Mouse (Mus musculus): ENCODE results near the gene Ltb4r1. TPM values are rescaled to one million over a fixed set of nuclear protein-coding genes. Genes with fewer than 3 reads are reported as not detected.

The Ltb4r1 gene
- total and polyA plus RNA-seq, 3 experiments = 0.21 to 0.33 TPM; not detected in 1

GRCm38 (mm10) chr14:55814885-55815284 lies 49.1 kb downstream of the Ltb4r1 start (continued):
- no peak for TF ChIP-seq ZKSCAN1 (IDR thresholded peaks at IDR 0.05; ENCODE audit: borderline replicate concordance, low read depth, low read length)
- no peak for TF ChIP-seq RAD21 (IDR thresholded peaks at IDR 0.05; ENCODE audit: low read depth, low read length)
- TF ChIP-seq POLR2A (IDR thresholded peaks at IDR 0.05; ENCODE audit: low read depth, low read length) = peak; percentile 26; the same call in 1 of the 2 replicates
- TF ChIP-seq MAFK (IDR thresholded peaks at IDR 0.05; ENCODE audit: insufficient replicate concordance, low read length) = no peak
- no peak for TF ChIP-seq SIN3A (IDR thresholded peaks at IDR 0.05; ENCODE audit: low read length)

GRCm38 (mm10) chr14:55815310-55815751 lies 49.6 kb downstream of the Ltb4r1 start:
- TF ChIP-seq ETS1 (conservative IDR thresholded peaks at IDR 0.05; ENCODE audit: low read depth, low read length) (no peak), EP300 (IDR thresholded peaks at IDR 0.05; ENCODE audit: low read length) (no peak), UBTF (IDR thresholded peaks at IDR 0.05; ENCODE audit: low read depth, low read length) (no peak), E2F4 (IDR thresholded peaks at IDR 0.05; ENCODE audit: insufficient replicate concordance, low read depth, low read length) (no peak), CHD2 (IDR thresholded peaks at IDR 0.05; ENCODE audit: low read length) (no peak), TBP (conservative IDR thresholded peaks at IDR 0.05; ENCODE audit: low read depth, low read length) (no peak), ZNF384 (IDR thresholded peaks at IDR 0.05; ENCODE audit: low read depth, low read length) (no peak), KAT2A (IDR thresholded peaks at IDR 0.05; ENCODE audit: insufficient replicate concordance, low read length) (no peak), BHLHE40 (IDR thresholded peaks at IDR 0.05; ENCODE audit: low read depth, low read length) (no peak), MXI1 (IDR thresholded peaks at IDR 0.05; ENCODE audit: low read depth, low read length) (no peak), IRF4 (IDR thresholded peaks at IDR 0.05; ENCODE audit: low read depth, low read length) (no peak), MYC (IDR thresholded peaks at IDR 0.05; ENCODE audit: low read depth, low read length) (no peak), HCFC1 (IDR thresholded peaks at IDR 0.05; ENCODE audit: low read depth, low read length) (no peak), ZKSCAN1 (IDR thresholded peaks at IDR 0.05; ENCODE audit: borderline replicate concordance, low read depth, low read length) (no peak), TCF12 (IDR thresholded peaks at IDR 0.05; ENCODE audit: low read depth, low read length) (no peak), JUND (conservative IDR thresholded peaks at IDR 0.05; ENCODE audit: low read depth, low read length) (no peak), JUN (IDR thresholded peaks at IDR 0.05; ENCODE audit: insufficient read depth, low read depth, low read length) (no peak), NRF1 (IDR thresholded peaks at IDR 0.05; ENCODE audit: low read depth, low read length) (no peak), PAX5 (IDR thresholded peaks at IDR 0.05; ENCODE audit: low read length) (no peak)
- Histone ChIP-seq H3K4me1 (ENCODE audit: control insufficient read depth in 1 of 2, insufficient read depth in 2 of 2) (no peaks in the 10 kb centered on the region), H3K27ac (ENCODE audit: insufficient read depth, low read depth) (no peak overlapping the region), H3K79me2 (replicated peaks; ENCODE audit: control insufficient read depth, extremely low read depth, insufficient read depth, poor library complexity, severe bottlenecking) (no peaks in the 10 kb centered on the region), H3K27me3 (replicated peaks) (no peaks in the 10 kb centered on the region), H3K4me3 (replicated peaks in 1 of 3; ENCODE audit: low read depth in 2 of 3, low read length in 2 of 3, poor library complexity in 1 of 3) (peak overlapping the region; percentile 7 to 32 (median 10)), H3K4me2 (ENCODE audit: insufficient read depth, low read depth, poor library complexity, severe bottlenecking) (no peak overlapping the region), H3K9me3 (replicated peaks; ENCODE audit: low read length) (no peaks in the 10 kb centered on the region), H3K36me3 (replicated peaks in 1 of 2; ENCODE audit: control insufficient read depth in 1 of 2, insufficient read depth in 1 of 2, low read length in 1 of 2) (no peaks in the 10 kb centered on the region), H3K9ac (ENCODE audit: insufficient read depth, low read depth) (no peak overlapping the region)
- in situ Hi-C loops (cut with MboI; ENCODE audit: low pct_ligation_motif_present, low pct_unique_long_range_greater_than_20kb, low sequenced_read_pairs) (no loop called here), dilution Hi-C loops (cut with MboI; ENCODE audit: extremely low pct_ligation_motif_present, extremely low pct_unique_long_range_greater_than_20kb, low sequenced_read_pairs) (no loop called here)
- peak; percentile 24 for DNase-seq (ENCODE audit: extremely low read depth)

Other genes with a start within 250 kb of the Ltb4r1 start
Only the 20 nearest of the 34 such genes appear.
- gene Ipo4, start 130.0 kb upstream of the Ltb4r1 start, total RNA-seq (2012; rRNA removed) = 84.8 and 95.0 TPM in 2 replicates
- gene Ipo4, start 130.0 kb upstream of the Ltb4r1 start, total RNA-seq (2014; rRNA removed) = 47.5 TPM in 2 replicates
- 164 and 175 TPM in 2 replicates for gene Ipo4, start 130.0 kb upstream of the Ltb4r1 start, polyA plus RNA-seq (2012; ENCODE audit: insufficient read length, low read depth)
- 0.17 TPM in 1 of 2 replicates, not detected in the other for gene Gm49378, start 128.1 kb upstream of the Ltb4r1 start, total RNA-seq (2012; rRNA removed)
- 9.1 and 11.7 TPM in 2 replicates for gene Gm49378, start 128.1 kb upstream of the Ltb4r1 start, total RNA-seq (2014; rRNA removed)
- 8.7 TPM in 1 of 2 replicates, not detected in the other for gene Gm49378, start 128.1 kb upstream of the Ltb4r1 start, polyA plus RNA-seq (2012; ENCODE audit: insufficient read length, low read depth)
- gene Tm9sf1, start 122.2 kb upstream of the Ltb4r1 start, total RNA-seq (2012; rRNA removed) = 51.3 and 57.8 TPM in 2 replicates
- gene Tm9sf1, start 122.2 kb upstream of the Ltb4r1 start, total RNA-seq (2014; rRNA removed) = 36.1 and 39.5 TPM in 2 replicates
- 58.0 and 65.3 TPM in 2 replicates for gene Tm9sf1, start 122.2 kb upstream of the Ltb4r1 start, polyA plus RNA-seq (2012; ENCODE audit: insufficient read length, low read depth)
- 0.29 and 0.30 TPM in 2 replicates for gene Tssk4, start 115.8 kb upstream of the Ltb4r1 start, total RNA-seq (2012; rRNA removed)
- 0.14 TPM in 1 of 2 replicates, not detected in the other for gene Tssk4, start 115.8 kb upstream of the Ltb4r1 start, total RNA-seq (2014; rRNA removed)
- 0.26 and 0.31 TPM in 2 replicates for gene Tssk4, start 115.8 kb upstream of the Ltb4r1 start, polyA plus RNA-seq (2012; ENCODE audit: insufficient read length, low read depth)
- gene Mdp1, start 105.5 kb upstream of the Ltb4r1 start, total RNA-seq (2012; rRNA removed) = 25.1 and 25.6 TPM in 2 replicates
- gene Mdp1, start 105.5 kb upstream of the Ltb4r1 start, total RNA-seq (2014; rRNA removed) = 30.9 and 39.0 TPM in 2 replicates
- gene Mdp1, start 105.5 kb upstream of the Ltb4r1 start, polyA plus RNA-seq (2012; ENCODE audit: insufficient read length, low read depth) = 23.4 and 26.0 TPM in 2 replicates
- gene Gmpr2, start 94.0 kb upstream of the Ltb4r1 start, total RNA-seq (2012; rRNA removed) = 34.3 and 37.3 TPM in 2 replicates
- gene Gmpr2, start 94.0 kb upstream of the Ltb4r1 start, total RNA-seq (2014; rRNA removed) = 51.3 and 54.9 TPM in 2 replicates
- 34.7 and 44.3 TPM in 2 replicates for gene Gmpr2, start 94.0 kb upstream of the Ltb4r1 start, polyA plus RNA-seq (2012; ENCODE audit: insufficient read length, low read depth)
- 378 and 515 TPM in 2 replicates for gene Nedd8, start 93.8 kb upstream of the Ltb4r1 start, total RNA-seq (2012; rRNA removed)
- 272 and 276 TPM in 2 replicates for gene Nedd8, start 93.8 kb upstream of the Ltb4r1 start, total RNA-seq (2014; rRNA removed)
- 513 and 653 TPM in 2 replicates for gene Nedd8, start 93.8 kb upstream of the Ltb4r1 start, polyA plus RNA-seq (2012; ENCODE audit: insufficient read length, low read depth)
- gene Tinf2, start 84.1 kb upstream of the Ltb4r1 start, total RNA-seq (2012; rRNA removed) = 25.2 and 29.1 TPM in 2 replicates
- gene Tinf2, start 84.1 kb upstream of the Ltb4r1 start, total RNA-seq (2014; rRNA removed) = 21.4 and 23.3 TPM in 2 replicates
- 31.1 and 33.2 TPM in 2 replicates for gene Tinf2, start 84.1 kb upstream of the Ltb4r1 start, polyA plus RNA-seq (2012; ENCODE audit: insufficient read length, low read depth)
- not detected in 2 replicates for gene Tgm1, start 52.0 kb upstream of the Ltb4r1 start, total RNA-seq (2012; rRNA removed)
- gene Tgm1, start 52.0 kb upstream of the Ltb4r1 start, total RNA-seq (2014; rRNA removed) = 0.07 TPM in 1 of 2 replicates, not detected in the other
- gene Tgm1, start 52.0 kb upstream of the Ltb4r1 start, polyA plus RNA-seq (2012; ENCODE audit: insufficient read length, low read depth) = 0.14 and 0.16 TPM in 2 replicates
- 19.1 and 21.9 TPM in 2 replicates for gene Rabggta, start 43.7 kb upstream of the Ltb4r1 start, total RNA-seq (2012; rRNA removed)
- gene Rabggta, start 43.7 kb upstream of the Ltb4r1 start, total RNA-seq (2014; rRNA removed) = 12.0 and 16.2 TPM in 2 replicates
- 12.8 and 13.9 TPM in 2 replicates for gene Rabggta, start 43.7 kb upstream of the Ltb4r1 start, polyA plus RNA-seq (2012; ENCODE audit: insufficient read length, low read depth)
- gene Dhrs1, start 20.3 kb upstream of the Ltb4r1 start, total RNA-seq (2012; rRNA removed) = 23.6 and 33.2 TPM in 2 replicates
- gene Dhrs1, start 20.3 kb upstream of the Ltb4r1 start, total RNA-seq (2014; rRNA removed) = 22.1 and 26.1 TPM in 2 replicates
- gene Dhrs1, start 20.3 kb upstream of the Ltb4r1 start, polyA plus RNA-seq (2012; ENCODE audit: insufficient read length, low read depth) = 21.1 and 34.1 TPM in 2 replicates
- gene Nop9, start 20.3 kb upstream of the Ltb4r1 start, total RNA-seq (2012; rRNA removed) = 38.5 and 45.7 TPM in 2 replicates
- 85.3 and 92.1 TPM in 2 replicates for gene Nop9, start 20.3 kb upstream of the Ltb4r1 start, total RNA-seq (2014; rRNA removed)
- 76.9 and 89.1 TPM in 2 replicates for gene Nop9, start 20.3 kb upstream of the Ltb4r1 start, polyA plus RNA-seq (2012; ENCODE audit: insufficient read length, low read depth)
- 2.3 and 2.6 TPM in 2 replicates for gene Cideb, start 7.5 kb upstream of the Ltb4r1 start, total RNA-seq (2012; rRNA removed)
- not detected in 2 replicates for gene Cideb, start 7.5 kb upstream of the Ltb4r1 start, total RNA-seq (2014; rRNA removed)
- gene Cideb, start 7.5 kb upstream of the Ltb4r1 start, polyA plus RNA-seq (2012; ENCODE audit: insufficient read length, low read depth) = 0.49 and 0.61 TPM in 2 replicates
- 0.04 and 0.13 TPM in 2 replicates for gene Ltb4r2, start 4.5 kb upstream of the Ltb4r1 start, total RNA-seq (2012; rRNA removed)
- 0.05 TPM in 1 of 2 replicates, not detected in the other for gene Ltb4r2, start 4.5 kb upstream of the Ltb4r1 start, total RNA-seq (2014; rRNA removed)
- not detected in 2 replicates for gene Ltb4r2, start 4.5 kb upstream of the Ltb4r1 start, polyA plus RNA-seq (2012; ENCODE audit: insufficient read length, low read depth)
- gene Adcy4, start 18.1 kb downstream of the Ltb4r1 start, total RNA-seq (2012; rRNA removed) = not detected in 2 replicates
- not detected in 2 replicates for gene Adcy4, start 18.1 kb downstream of the Ltb4r1 start, total RNA-seq (2014; rRNA removed)
- not detected in 2 replicates for gene Adcy4, start 18.1 kb downstream of the Ltb4r1 start, polyA plus RNA-seq (2012; ENCODE audit: insufficient read length, low read depth)
- gene Ripk3, start 22.9 kb downstream of the Ltb4r1 start, total RNA-seq (2012; rRNA removed) = 1.0 and 2.0 TPM in 2 replicates
- gene Ripk3, start 22.9 kb downstream of the Ltb4r1 start, total RNA-seq (2014; rRNA removed) = 0.15 and 0.80 TPM in 2 replicates
- 1.00 TPM in 1 of 2 replicates, not detected in the other for gene Ripk3, start 22.9 kb downstream of the Ltb4r1 start, polyA plus RNA-seq (2012; ENCODE audit: insufficient read length, low read depth)
- gene Nfatc4, start 57.2 kb downstream of the Ltb4r1 start, total RNA-seq (2012; rRNA removed) = not detected in 2 replicates
- gene Nfatc4, start 57.2 kb downstream of the Ltb4r1 start, total RNA-seq (2014; rRNA removed) = not detected in 2 replicates
- gene Nfatc4, start 57.2 kb downstream of the Ltb4r1 start, polyA plus RNA-seq (2012; ENCODE audit: insufficient read length, low read depth) = not detected in 2 replicates
- under 0.01 and 0.04 TPM in 2 replicates for gene Nynrin, start 88.0 kb downstream of the Ltb4r1 start, total RNA-seq (2012; rRNA removed)
- gene Nynrin, start 88.0 kb downstream of the Ltb4r1 start, total RNA-seq (2014; rRNA removed) = not detected in 2 replicates
- gene Nynrin, start 88.0 kb downstream of the Ltb4r1 start, polyA plus RNA-seq (2012; ENCODE audit: insufficient read length, low read depth) = 0.04 and 0.10 TPM in 2 replicates
- 0.08 and 0.17 TPM in 2 replicates for gene Cbln3, start 118.4 kb downstream of the Ltb4r1 start, total RNA-seq (2012; rRNA removed)
- 0.14 and 0.26 TPM in 2 replicates for gene Cbln3, start 118.4 kb downstream of the Ltb4r1 start, total RNA-seq (2014; rRNA removed)
- 0.14 and 0.24 TPM in 2 replicates for gene Cbln3, start 118.4 kb downstream of the Ltb4r1 start, polyA plus RNA-seq (2012; ENCODE audit: insufficient read length, low read depth)
- 32.8 and 50.6 TPM in 2 replicates for gene Khnyn, start 119.0 kb downstream of the Ltb4r1 start, total RNA-seq (2012; rRNA removed)
- gene Khnyn, start 119.0 kb downstream of the Ltb4r1 start, total RNA-seq (2014; rRNA removed) = 31.1 and 35.8 TPM in 2 replicates
- 29.8 and 31.8 TPM in 2 replicates for gene Khnyn, start 119.0 kb downstream of the Ltb4r1 start, polyA plus RNA-seq (2012; ENCODE audit: insufficient read length, low read depth)

Measured in CH12.LX (cell line).